Mouse (Mus musculus) heart, adult 2 months (tissue): ENCODE data around the gene Arhgef25.

Source experiments
- CTCF ChIP-seq: fragments of 200-600 bp; IDR thresholded peaks from 2 replicates; pipeline ENCODE4 v1.8.1; 2022; ENCODE audit warnings: antibody characterized with exemption, mild to moderate bottlenecking, moderate library complexity
- EP300 ChIP-seq: fragments of 200-500 bp; IDR thresholded peaks from 2 replicates; pipeline ENCODE4 v1.6.1; 2011; ENCODE audit warnings: low read depth, low read length, control low read depth; ENCODE audit not compliant: insufficient read depth

DNA sequence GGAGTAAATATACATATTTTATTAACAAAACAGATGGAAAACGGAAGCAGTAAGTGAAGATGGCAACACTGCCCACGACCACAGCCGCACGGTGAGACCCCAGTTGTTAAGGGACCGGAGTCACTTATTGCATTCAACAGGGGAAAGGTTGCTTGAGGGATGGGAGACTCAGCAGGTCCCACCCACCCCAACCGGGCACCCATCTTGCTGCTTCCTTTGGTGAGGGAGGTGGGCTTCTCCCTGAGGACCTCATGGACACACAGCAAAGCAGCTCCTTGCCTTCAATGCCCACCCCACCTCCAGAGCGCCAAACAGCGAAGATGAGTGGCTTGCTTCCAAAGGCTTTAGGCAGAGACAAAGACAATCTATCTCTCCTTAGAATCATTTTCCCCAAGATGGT is 7.2 kb upstream of the Arhgef25 start:
- no peak for TF ChIP-seq EP300
- TF ChIP-seq CTCF: no peak
